Mouse (Mus musculus): ENCODE results near the gene Ccdc124. TPM values are rescaled to one million over a fixed set of nuclear protein-coding genes. Genes with fewer than 3 reads are reported as not detected.
A peak's percentile ranks its signal among the peaks of the same experiment; 100 is the strongest.
"Not testable (repeated sequence)": the region's sequence is repeated elsewhere in the genome, so short reads cannot be mapped to it uniquely, and the experiment has no call there.

Ccdc124 gene
- polyA plus RNA-seq, 1 experiment from 2014 or later: 78.8 TPM

GRCm38 (mm10) chr8:70903112-70903511 lies 29.4 kb upstream of the Ccdc124 start:
- Histone ChIP-seq H3K27ac (no peak overlapping the region), H3K4me3 (no peak overlapping the region)
- WGBS (ENCODE audit: insufficient replicate concordance): 51% methylated on average over 4 of the region's 4 CpGs

GRCm38 (mm10) chr8:70902211-70902610 lies 28.5 kb upstream of the Ccdc124 start:
- Histone ChIP-seq H3K4me1 (peaks cover 42% of the 10 kb centered on the region), H3K36me3 (no peaks in the 10 kb centered on the region), H3K9me3 (replicated peaks) (no peaks in the 10 kb centered on the region), H3K4me3 (no peak overlapping the region), H3K9ac (no peak overlapping the region), H3K27me3 (replicated peaks) (peaks cover 6% of the 10 kb centered on the region; the same call in 1 of the 2 replicates), H3K27ac (no peak overlapping the region), H3K4me2 (no peak overlapping the region)
- ATAC-seq: no peak
- WGBS (ENCODE audit: insufficient replicate concordance): 51% methylated on average over 5 of the region's 5 CpGs

More at GRCm38 (mm10) chr8:70903112-70903511, 29.4 kb upstream of the Ccdc124 start:
- H3K27me3 ChIP-seq (replicated peaks): peaks cover 6% of the 10 kb centered on the region; the same call in 1 of the 2 replicates
- no peak overlapping the region for H3K9ac ChIP-seq
- H3K9me3 ChIP-seq (replicated peaks): no peaks in the 10 kb centered on the region
- ATAC-seq: no peak
- no peaks in the 10 kb centered on the region for H3K36me3 ChIP-seq
- peaks cover 51% of the 10 kb centered on the region for H3K4me1 ChIP-seq
- no peak overlapping the region for H3K4me2 ChIP-seq

- WGBS (ENCODE audit: insufficient replicate concordance): 56% methylated on average over 2 of the region's 2 CpGs
- no peak for ATAC-seq
- H3K4me3 ChIP-seq: no peak overlapping the region
- no peak overlapping the region for H3K9ac ChIP-seq
- peaks cover 38% of the 10 kb centered on the region for H3K4me1 ChIP-seq
- H3K9me3 ChIP-seq (replicated peaks): no peaks in the 10 kb centered on the region
- no peak overlapping the region for H3K4me2 ChIP-seq
- peaks cover 6% of the 10 kb centered on the region; the same call in 1 of the 2 replicates for H3K27me3 ChIP-seq (replicated peaks)
- no peak overlapping the region for H3K27ac ChIP-seq
- H3K36me3 ChIP-seq: peaks cover 6% of the 10 kb centered on the region
These were observed 27.2 kb upstream of the Ccdc124 start for GRCm38 (mm10) chr8:70900872-70901387.

- Histone ChIP-seq H3K27ac (no peak overlapping the region; the same call in 1 of the 2 replicates), H3K9me3 (replicated peaks) (no peaks in the 10 kb centered on the region), H3K4me1 (peaks cover 34% of the 10 kb centered on the region), H3K9ac (no peak overlapping the region), H3K4me3 (no peak overlapping the region), H3K4me2 (no peak overlapping the region), H3K36me3 (peaks cover 23% of the 10 kb centered on the region), H3K27me3 (replicated peaks) (peaks cover 8% of the 10 kb centered on the region; the same call in 1 of the 2 replicates)
- 72% methylated on average over 2 of the region's 2 CpGs for WGBS (ENCODE audit: insufficient replicate concordance)
- ATAC-seq: no peak
These were observed 25.5 kb upstream of the Ccdc124 start for GRCm38 (mm10) chr8:70899226-70899625.

- Histone ChIP-seq H3K4me3 (no peak overlapping the region), H3K9me3 (replicated peaks) (no peaks in the 10 kb centered on the region), H3K9ac (peak overlapping the region; percentile 79; the same call in 1 of the 2 replicates), H3K27ac (no peak overlapping the region; the same call in 1 of the 2 replicates), H3K4me1 (peaks cover 29% of the 10 kb centered on the region), H3K4me2 (peak overlapping the region; percentile 76), H3K36me3 (peaks cover 28% of the 10 kb centered on the region), H3K27me3 (replicated peaks) (peaks cover 13% of the 10 kb centered on the region)
- ATAC-seq: no peak
- WGBS (ENCODE audit: insufficient replicate concordance): 44% methylated on average over 2 of the region's 2 CpGs
These were observed 25.0 kb upstream of the Ccdc124 start for GRCm38 (mm10) chr8:70898661-70899198.

- under 1% methylated on average over 20 of the region's 20 CpGs for WGBS (ENCODE audit: insufficient replicate concordance)
- ATAC-seq: peak; percentile 42
These were observed 24.1 kb upstream of the Ccdc124 start for GRCm38 (mm10) chr8:70897681-70898413.

GRCm38 (mm10) chr8:70897021-70897680 lies 23.4 kb upstream of the Ccdc124 start, which contains the start of gene Rpl18a:
Gene Rpl18a (minus strand): TSS chr8:70897412.
- Histone ChIP-seq H3K4me1 (peaks cover 41% of the 10 kb centered on the region), H3K27me3 (replicated peaks) (peaks cover 24% of the 10 kb centered on the region), H3K4me2 (peak within 1 kb of the TSS; percentile 84), H3K9ac (peak within 1 kb of the TSS; percentile 91), H3K27ac (peak within 1 kb of the TSS; percentile 88), H3K4me3 (peak within 1 kb of the TSS; percentile 82), H3K36me3 (peaks cover 35% of the 10 kb centered on the region), H3K9me3 (replicated peaks) (no peaks in the 10 kb centered on the region)
- ATAC-seq: peak; percentile 94
- under 1% methylated on average over 60 of the region's 60 CpGs for WGBS (ENCODE audit: insufficient replicate concordance)

More at GRCm38 (mm10) chr8:70897681-70898413, 24.1 kb upstream of the Ccdc124 start:
- peaks cover 35% of the 10 kb centered on the region for H3K36me3 ChIP-seq
- peak overlapping the region; percentile 88 for H3K27ac ChIP-seq
- H3K4me1 ChIP-seq: peaks cover 34% of the 10 kb centered on the region
- peaks cover 22% of the 10 kb centered on the region for H3K27me3 ChIP-seq (replicated peaks)
- peak overlapping the region; percentile 79 for H3K9ac ChIP-seq
- peak overlapping the region; percentile 76 for H3K4me2 ChIP-seq
- peak overlapping the region; percentile 82 for H3K4me3 ChIP-seq
- no peaks in the 10 kb centered on the region for H3K9me3 ChIP-seq (replicated peaks)

GRCm38 (mm10) chr8:70896316-70897020 lies 22.7 kb upstream of the Ccdc124 start:
- Histone ChIP-seq H3K36me3 (peaks cover 35% of the 10 kb centered on the region), H3K4me1 (peaks cover 48% of the 10 kb centered on the region), H3K27me3 (replicated peaks) (peaks cover 30% of the 10 kb centered on the region), H3K9ac (peak overlapping the region; percentile 91), H3K4me2 (peak overlapping the region; percentile 84), H3K27ac (peak overlapping the region; percentile 74), H3K4me3 (peak overlapping the region; percentile 82), H3K9me3 (replicated peaks) (no peaks in the 10 kb centered on the region)
- no peak for ATAC-seq
- 1% methylated on average over 25 of the region's 25 CpGs for WGBS (ENCODE audit: insufficient replicate concordance)

- H3K27ac ChIP-seq: peak overlapping the region; percentile 74
- H3K4me2 ChIP-seq: peak overlapping the region; percentile 84
- not testable (repeated sequence) for ATAC-seq; H3K9me3 ChIP-seq (replicated peaks)
- H3K4me3 ChIP-seq: peak overlapping the region; percentile 82
- peak overlapping the region; percentile 91 for H3K9ac ChIP-seq
- peaks cover 35% of the 10 kb centered on the region for H3K36me3 ChIP-seq
- peaks cover 52% of the 10 kb centered on the region for H3K4me1 ChIP-seq
- 65% methylated on average over 24 of the region's 24 CpGs for whole genome bisulfite sequencing (ENCODE audit: insufficient replicate concordance)
- peaks cover 37% of the 10 kb centered on the region for H3K27me3 ChIP-seq (replicated peaks)
These were observed 22.0 kb upstream of the Ccdc124 start for GRCm38 (mm10) chr8:70895571-70896259.

- Histone ChIP-seq H3K4me2 (peak overlapping the region; percentile 84; the same call in 1 of the 2 replicates), H3K9ac (peak overlapping the region; percentile 91; the same call in 1 of the 2 replicates), H3K4me3 (peak overlapping the region; percentile 82), H3K27ac (peak overlapping the region; percentile 74), H3K4me1 (peaks cover 52% of the 10 kb centered on the region), H3K9me3 (replicated peaks) (no peaks in the 10 kb centered on the region), H3K27me3 (replicated peaks) (peaks cover 45% of the 10 kb centered on the region), H3K36me3 (peaks cover 35% of the 10 kb centered on the region)
- 84% methylated on average over 8 of the region's 8 CpGs for WGBS (ENCODE audit: insufficient replicate concordance)
- ATAC-seq: no peak
These were observed 21.2 kb upstream of the Ccdc124 start for GRCm38 (mm10) chr8:70894771-70895545.

Measured in liver, embryonic 12.5 days (tissue).